Mouse (Mus musculus) testis, postnatal 10 days (tissue): Measurements from ENCODE around the gene Wipi1.

Source experiments
- DNase-seq: peaks from one replicate; pipeline ENCODE4 v3.0.0; 2021; ENCODE audit warnings: low spot score

Gene Wipi1

GRCm38 (mm10) chr11:109543466-109543865 lies 68.3 kb downstream of the Wipi1 start:
- DNase-seq, result no peak

DNA sequence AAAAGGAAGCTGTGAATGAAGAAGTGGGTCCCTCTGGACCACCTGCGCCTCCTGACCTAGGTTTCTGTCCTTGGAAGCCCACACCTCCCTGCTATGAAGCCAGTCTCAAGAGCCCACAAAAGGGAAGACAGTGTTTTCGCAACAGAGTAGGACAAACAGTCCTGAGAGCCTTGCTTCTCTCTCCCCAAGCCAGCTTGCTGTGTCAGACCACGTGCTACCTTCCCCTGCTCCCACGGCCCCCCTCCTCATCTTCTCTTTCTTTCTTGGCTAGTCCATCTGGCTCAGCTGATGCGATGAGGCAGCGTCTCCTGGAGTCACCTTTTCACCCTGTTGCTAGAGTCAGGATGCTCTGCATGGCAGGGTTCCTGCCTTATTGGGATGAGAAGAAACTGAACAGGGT lies 72.5 kb downstream of the Wipi1 start:
- DNase-seq, result no peak

DNA sequence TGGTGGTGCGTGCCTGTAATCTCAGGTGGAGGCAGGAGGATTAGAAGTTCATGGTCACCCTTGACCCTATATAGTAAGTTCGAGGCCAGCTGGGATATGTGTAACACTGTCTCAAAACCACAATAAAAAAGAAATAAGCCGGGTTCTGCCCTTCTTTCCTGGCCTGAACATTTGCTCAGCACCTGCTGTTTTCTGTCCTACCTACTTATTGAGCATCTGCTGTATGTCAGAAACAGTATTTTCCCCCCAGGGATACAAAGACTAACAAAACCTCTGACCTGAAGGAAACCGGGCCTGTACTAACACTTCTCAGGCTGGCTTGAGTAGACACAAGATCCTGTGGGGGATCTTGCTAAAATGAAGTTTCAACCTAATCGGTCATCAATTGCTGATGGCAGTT lies 74.8 kb downstream of the Wipi1 start:
- DNase-seq, result no peak

- DNase-seq, result no peak
Measured at GRCm38 (mm10) chr11:109535966-109536365, 75.8 kb downstream of the Wipi1 start.

- DNase-seq, result no peak
Measured at GRCm38 (mm10) chr11:109530030-109530429, 81.7 kb downstream of the Wipi1 start.

GRCm38 (mm10) chr11:109525571-109525970 lies 86.2 kb downstream of the Wipi1 start:
- DNase-seq, result no peak

- no peak for DNase-seq
Measured at GRCm38 (mm10) chr11:109524869-109525268, 86.9 kb downstream of the Wipi1 start.
